Mouse (Mus musculus) E14TG2a.4 (cell line): ENCODE measurements around the gene Vcl.

ENCODE experiments used
- CTCF ChIP-seq: conservative IDR thresholded peaks from 2 replicates; pipeline ENCODE4 v1.5.1; 2014; ENCODE audit warnings: low read length
- NANOG ChIP-seq: IDR thresholded peaks from 2 replicates; pipeline ENCODE4 v1.6.1; 2014; ENCODE audit warnings: borderline replicate concordance, low read length, mixed read lengths
- POU5F1 ChIP-seq: IDR thresholded peaks from 2 replicates; pipeline ENCODE4 v1.6.1; 2014; ENCODE audit warnings: low read length, borderline replicate concordance

DNA sequence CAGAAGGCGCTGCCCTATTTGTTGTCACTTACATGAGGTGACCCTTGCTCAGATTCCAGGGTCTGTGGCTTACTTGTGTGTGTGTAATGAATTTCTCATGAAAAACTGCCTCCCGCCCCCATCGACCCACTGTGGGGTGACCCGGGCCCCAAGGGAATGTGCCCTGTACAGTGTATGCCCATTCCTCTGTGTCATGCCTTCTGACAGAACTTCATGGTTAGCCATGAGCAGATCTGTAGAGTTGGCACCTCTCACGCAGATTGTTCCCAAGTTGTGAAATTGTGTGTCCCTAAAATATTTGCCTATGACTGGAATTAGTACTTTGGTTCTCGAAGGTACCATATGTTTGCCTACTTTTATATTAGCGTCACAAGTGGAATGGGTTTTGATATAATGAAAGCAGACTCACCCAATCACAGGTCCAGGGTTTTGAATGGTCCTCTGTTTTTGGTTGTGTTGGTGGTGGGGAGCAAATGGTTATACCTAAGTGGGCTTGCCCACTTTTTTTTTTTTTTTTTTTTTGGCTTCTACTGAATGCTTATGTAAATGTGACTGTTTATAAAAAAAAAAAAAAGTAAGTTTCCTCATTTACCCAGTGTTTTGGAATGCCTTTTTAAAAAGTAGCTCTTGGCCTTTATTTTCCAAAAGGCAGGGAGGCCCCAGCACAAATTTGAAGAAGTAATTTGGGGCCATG, 147.4 kb downstream of the Vcl start:
- TF ChIP-seq CTCF (no peak), POU5F1 (no peak), NANOG (no peak)
